Mouse (Mus musculus): ENCODE results near the gene Hoxb5. TPM values are rescaled to one million over a fixed set of nuclear protein-coding genes. Genes with fewer than 3 reads are reported as not detected.

The Hoxb5 gene
- polyA plus RNA-seq, 2 experiments from 2014 or later: not detected

DNA sequence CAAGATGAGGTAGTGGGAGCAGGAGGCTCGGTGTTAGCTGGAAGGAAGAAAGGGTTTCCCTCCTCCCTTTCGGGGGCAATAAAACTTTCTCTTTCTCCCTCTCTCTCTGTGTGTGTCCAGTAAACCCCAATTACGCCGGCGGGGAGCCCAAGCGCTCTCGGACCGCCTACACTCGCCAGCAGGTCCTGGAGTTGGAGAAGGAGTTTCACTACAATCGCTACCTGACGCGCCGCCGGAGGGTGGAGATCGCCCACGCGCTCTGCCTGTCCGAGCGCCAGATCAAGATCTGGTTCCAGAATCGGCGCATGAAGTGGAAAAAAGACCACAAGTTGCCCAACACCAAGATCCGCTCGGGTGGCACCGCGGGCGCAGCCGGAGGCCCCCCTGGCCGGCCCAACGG lies 16.8 kb downstream of the Hoxb5 start:
- no peak for ATAC-seq

DNA sequence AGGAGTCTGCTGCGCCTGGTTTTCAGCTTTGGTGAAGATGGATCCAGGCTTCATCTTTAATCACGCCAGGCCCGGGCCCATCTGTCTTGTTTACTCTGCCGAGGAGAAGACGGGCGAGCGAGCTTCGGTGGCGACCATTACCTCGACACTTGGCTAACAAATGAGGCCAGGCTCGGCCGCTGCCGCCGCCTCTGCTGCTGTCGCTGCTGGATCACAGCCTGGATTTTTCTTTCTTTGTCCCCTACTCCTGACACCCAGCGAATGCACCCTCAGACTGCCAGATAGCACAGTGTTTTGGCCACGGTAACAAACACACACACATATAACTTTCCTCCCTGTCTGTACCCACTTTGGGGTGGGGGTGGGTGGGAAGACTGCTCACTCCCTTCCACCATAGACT lies 17.6 kb downstream of the Hoxb5 start:
- ATAC-seq: no peak

DNA sequence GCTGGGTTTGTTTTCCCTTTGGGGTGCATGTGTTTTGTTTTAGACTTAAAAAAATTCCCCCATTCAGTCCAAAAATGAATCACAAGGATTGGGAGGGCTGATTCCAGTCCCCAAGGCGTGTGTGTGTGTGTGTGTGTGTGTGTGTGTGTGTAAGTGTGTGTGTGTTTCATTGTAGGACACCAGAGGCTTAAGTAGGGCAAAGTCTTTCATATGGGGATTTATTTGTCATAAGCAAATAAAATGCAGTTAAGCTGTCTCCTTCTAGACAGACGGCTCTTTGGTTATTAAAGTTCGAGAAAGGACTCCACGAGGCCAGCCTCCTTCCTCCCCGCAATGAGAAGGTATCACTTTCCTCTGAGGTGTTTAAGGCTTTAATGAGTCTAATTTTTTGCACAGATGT lies 18.7 kb downstream of the Hoxb5 start:
- ATAC-seq: no peak

DNA sequence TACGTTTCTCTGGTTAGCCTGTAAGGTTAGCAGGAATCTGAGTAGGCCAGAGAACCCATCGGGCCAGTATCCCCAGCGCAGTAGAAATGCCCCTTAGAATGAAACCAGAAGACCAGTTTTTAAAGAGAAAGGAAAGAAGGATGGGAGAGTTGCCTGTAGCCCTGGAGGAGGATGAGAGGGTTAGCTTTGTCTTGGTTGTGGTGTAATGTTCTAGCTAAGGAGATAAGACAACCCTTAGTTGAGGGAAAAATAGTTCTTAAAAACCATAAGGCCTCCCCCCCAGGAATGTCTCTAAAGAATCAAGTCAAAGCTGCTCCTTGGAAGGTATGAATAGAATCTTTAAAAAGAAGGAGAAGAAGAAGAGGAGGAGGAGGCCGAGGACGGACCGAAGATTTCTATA lies 19.6 kb downstream of the Hoxb5 start:
- no peak for ATAC-seq

DNA sequence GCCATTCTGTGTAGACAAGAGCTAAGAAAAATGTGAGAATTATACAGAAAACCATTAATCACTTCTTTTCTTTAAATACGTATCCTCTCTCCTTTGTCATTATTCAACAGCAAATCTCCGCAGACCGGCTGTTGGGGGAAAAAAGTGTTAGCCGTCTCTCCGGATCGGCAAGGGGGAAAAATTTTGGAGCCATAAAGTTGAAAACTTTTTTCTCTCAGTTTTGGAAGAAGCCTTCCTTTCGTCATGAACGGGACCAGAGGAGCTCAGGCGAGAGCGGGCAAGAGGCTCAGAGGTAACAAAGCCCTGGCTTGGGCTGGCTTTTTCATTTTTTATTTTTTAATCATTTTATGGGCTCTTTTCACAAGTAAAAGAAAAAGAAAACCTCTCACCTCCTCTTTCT lies 20.0 kb downstream of the Hoxb5 start, which contains the start of gene Hoxb3:
Gene Hoxb3, plus strand, starts transcription at position 173 of the 400 bp plus-strand sequence.
- no peak for ATAC-seq

DNA sequence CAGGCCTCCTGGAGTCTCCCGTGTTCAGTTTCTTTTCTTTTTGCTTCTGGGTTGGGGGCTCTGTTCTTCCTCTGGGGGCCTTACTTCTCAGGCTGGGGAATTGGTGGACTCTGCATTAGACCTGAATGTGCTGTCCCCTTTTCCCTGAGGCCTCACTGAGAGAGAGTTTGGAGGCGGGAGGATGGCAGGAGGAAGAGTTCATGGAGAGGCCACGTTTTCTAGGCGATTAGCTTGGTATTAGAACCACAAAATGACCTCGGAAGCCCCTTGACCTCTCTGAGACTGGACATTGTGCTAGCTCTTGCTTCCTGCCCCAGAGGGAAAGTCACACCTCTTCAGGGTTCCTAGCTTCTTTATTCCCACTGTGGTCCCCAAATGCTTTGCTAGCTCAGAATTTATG lies 21.0 kb downstream of the Hoxb5 start:
- no peak for ATAC-seq

DNA sequence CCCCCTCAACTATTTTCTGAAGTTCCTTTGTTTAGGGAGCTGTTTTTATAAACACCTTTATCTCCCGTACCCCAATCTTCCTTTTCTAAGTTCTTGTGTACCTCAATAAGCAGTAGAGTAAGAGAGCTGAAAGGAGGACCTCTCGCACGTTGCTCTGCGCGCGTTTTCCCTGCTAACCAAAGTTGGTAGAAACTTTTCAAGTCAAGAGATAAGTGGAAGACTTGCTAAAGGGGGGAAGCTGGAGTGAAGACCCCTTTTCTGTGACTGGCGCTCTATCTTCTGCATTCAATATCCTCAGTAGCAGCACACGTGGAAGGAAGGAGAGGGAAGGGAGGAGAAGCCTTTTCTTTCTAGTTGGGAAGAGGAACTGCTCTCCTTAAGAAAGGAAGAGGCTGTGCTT lies 21.8 kb downstream of the Hoxb5 start:
- no peak for ATAC-seq

DNA sequence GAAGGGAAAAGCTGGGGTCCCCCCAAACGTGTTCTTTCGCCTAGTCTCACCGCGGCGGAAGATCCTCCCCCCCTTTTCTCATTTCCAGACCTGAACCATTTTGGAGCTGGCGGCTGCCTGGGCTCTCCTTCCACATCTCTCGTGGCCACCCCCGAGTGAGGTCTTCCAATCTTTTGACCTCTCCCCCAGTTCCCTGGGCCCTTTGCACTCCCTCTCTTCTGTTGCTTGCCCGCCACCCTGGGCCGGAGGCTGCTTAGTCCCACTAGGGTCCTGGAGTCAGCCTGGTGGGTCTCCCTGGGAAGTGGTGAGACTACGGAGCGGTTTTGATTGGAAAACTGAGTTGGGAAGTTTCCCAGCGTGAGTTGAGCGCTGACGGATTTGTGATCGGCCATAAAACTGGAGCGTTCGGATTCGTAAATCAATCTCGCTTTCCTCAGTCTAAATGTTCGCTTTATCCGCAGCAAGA lies 22.6 kb downstream of the Hoxb5 start:
- no peak for ATAC-seq

DNA sequence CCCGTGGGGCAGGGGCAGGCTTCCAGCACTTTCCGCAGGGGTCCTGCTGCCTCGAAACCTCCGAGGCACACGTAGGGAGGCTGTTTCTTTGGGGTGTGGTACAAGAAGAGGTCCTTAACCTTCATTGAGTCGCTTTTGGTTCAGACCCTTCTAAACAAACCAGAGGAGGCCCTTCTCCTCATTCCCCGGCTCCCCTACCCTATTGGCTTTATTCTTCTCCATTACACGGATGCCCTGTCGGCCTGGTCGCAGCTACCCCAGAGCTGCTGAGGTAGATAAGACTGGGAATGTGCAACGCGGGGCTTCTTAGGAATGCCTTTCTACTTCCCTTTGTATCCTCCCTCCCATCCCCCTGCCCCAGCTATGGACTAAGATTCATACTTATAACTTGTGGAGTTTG lies 23.6 kb downstream of the Hoxb5 start:
- no peak for ATAC-seq

DNA sequence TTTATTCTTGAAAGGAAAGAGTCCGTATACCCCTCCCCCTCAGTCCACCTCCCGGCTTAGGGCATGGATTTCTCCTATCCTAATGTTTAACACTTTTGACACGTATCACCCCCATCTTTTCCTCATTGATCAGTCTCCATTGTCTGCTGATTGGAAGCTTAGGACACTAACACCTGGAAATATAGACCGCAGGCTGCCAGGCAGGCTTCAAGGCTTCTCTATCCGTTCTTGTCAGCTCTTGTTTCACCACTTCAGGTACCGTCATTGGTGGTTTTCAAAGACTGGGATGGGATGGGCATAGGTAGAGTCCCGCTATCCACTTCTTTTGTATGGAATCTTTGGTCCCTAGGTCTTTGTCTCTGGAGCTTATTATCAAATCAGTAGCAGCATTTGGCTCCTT lies 24.0 kb downstream of the Hoxb5 start:
- ATAC-seq: no peak

DNA sequence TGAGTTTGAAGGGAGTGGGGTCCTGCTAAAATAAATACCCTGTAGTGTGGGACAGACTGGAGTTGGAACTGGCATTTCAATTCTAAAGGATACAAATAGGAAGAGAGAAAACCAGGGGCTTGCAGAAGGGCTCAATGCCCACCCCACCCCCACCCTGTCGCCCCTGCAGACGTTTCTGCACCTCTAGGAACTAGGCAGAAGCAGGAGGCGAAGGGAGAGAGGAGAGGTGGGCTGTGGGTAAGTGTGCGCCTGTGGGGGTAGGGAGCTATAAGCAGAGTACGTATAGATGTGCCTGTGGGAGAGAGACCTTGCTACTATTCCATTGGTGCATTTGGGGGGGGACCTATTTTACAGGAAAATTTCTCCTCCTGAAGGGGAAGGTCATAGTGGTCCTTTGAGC lies 24.6 kb downstream of the Hoxb5 start:
- no peak for ATAC-seq

DNA sequence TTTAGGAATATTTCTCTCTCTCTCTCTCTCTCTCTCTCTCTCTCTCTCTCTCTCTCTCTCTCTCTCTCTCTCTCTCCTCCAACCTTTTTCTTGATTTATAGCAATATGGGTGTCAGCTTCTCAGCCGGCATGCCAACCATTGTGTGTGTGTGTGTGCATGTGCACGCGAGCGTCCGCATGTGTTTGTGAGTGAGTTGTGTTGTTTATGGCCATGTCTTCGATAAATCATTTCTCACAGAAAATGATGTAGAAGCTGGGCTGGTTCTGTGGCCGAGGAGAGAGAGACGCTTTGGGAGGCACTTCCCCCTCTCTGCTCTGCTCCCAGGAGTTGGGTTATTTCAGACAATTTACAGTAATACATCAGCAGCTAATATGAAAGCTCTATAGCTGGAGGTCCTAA lies 25.5 kb downstream of the Hoxb5 start:
- ATAC-seq: no peak

DNA sequence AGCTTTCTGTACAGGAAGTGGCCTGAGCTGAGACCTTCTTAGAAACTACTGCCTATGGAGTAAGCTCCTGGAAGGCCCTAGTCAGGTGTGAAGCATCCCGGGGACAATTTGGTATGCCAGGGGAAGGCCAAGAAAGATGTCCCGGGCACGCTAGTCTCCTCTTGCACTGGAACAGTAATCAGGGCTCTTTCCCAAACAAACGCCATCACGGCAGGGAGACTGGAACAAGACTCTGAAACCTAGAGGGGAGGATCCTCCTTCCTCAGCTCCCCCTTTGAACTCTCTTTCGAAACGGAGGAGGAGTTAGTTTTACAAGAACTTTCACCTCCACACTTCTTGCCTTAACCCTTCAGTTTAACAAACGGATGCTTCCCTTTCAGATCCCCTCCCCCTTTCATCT lies 29.0 kb downstream of the Hoxb5 start:
- no peak for ATAC-seq

DNA sequence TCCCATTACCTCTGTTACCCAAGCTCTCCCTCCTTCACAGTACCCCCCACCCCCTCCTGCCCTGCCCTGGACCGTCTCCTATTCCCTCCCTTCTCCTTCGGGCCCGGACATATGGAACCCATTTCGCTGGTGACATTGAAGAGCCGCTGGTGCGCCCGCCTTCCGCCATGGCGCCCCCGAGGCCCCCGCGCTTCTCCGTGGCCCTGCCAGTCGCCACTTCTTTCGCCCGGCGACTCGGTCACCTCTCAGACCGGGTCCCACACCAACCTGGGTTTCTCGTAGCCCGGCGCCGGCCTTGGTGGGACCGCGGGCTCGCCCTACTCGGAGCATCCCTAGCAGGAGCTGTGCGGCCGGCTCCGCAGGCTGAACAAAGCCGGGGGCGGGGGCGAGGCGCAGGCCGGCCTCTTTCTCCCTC lies 29.5 kb downstream of the Hoxb5 start:
- no peak for ATAC-seq

DNA sequence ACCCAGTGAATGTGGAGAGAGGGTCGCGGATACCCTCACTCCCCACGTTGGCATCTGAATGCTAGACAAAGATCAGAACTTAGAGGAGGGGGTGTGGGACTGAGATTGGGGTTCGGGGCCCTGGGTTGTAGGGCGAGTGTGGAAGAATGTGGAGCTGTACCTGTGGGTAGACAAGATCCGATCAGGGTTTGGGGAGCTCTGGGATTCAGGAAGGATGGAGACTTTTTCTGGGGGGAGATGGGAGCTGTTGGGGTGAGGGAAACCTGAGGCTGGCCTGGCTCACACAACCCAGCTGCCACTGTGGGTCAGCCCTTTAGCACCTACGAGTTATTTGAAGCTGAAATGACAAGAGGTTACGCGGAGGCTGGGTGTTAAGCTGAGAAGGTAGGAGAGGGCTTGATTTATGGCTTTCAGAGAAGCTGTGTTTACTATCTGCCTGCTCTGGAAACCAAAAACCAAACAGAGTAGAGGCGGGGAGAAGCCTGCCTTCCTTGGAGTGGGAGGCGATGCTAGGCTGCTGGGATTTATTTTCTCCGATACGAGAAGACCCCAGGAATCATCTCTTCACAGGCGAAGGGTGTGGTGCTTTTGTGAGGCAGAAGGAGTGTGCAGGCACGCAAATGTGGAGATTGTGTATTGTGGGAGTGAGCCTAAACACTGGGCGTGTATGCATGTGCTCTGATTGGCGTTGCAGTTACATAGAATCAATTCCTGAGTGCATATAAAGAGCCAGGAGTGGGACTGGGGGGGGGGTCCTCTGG lies 30.3 kb downstream of the Hoxb5 start:
- ATAC-seq: no peak

DNA sequence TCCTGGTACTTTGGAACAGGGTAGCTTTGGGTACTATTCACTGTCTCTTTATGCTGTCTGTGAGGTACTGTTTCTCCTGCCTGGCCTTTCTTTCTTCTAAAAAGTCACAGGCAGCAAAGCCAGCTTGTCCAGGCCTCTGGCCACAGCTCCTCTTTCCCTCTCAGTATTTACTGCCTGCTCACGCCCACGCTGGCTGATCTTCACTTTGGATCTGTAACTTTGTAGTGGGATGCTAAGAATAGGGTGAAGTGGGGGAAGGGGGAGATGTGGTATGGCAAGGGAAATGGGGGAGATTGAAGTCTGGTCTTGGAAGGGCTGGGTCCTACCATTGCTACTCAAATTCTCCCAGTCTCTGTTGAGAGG lies 30.8 kb downstream of the Hoxb5 start:
- no peak for ATAC-seq

DNA sequence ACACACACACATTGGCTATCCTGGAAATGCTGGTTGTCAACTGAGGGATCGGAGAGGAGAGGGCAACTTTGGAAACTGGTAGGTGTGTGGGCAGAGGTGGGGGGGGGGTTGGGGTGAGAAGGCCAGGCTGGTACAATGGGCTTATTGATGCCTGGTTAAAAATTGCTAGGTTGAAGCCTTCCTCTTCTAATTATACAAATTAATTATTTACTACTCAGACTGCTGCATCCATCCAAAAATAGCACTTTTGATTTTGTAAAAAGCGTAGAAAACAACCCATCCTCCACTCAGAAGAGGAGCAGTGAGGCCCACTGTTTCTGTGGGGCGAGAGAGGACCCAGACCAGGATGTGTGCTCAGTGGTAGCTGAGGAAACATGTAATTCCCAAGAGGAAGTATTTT lies 31.9 kb downstream of the Hoxb5 start:
- ATAC-seq: no peak

DNA sequence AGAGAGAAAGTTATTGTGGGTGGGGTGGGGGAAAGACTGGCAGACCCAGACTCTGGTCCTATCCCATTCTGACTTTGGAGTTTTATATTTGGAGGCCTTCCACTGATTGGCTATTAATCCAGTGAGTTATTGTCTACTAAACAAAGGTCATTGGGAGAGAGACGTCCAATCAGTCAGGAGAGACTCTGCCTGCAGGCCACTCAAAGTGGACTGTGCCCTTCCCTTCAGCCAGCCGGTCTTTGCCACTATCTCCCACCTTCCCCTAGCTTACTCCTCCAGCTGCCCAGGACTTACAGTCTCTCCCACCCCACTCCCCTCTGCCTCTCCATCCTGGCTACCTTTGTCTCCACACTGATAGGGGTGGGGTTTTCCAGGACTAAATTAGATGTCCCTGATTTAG lies 33.5 kb downstream of the Hoxb5 start:
- no peak for ATAC-seq

DNA sequence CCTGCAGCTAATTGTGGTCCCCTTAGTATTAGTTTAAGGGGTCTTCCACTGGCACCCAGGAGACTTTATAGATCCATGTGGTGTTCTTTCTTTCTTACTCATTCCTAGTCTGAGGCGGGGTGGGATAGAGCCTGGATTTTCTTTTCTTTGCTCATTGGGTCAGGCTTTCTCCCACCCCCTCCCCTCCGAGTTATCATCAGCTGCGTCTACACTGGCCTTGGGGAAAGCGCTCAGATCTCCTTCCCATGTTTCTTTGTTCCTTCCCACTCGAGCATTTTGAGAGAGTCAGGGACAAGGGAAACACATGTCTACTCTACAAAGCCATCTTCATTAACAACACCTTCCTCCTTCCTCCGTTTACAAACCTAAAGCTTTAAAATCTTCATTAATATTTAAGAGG lies 33.9 kb downstream of the Hoxb5 start:
- no peak for ATAC-seq

DNA sequence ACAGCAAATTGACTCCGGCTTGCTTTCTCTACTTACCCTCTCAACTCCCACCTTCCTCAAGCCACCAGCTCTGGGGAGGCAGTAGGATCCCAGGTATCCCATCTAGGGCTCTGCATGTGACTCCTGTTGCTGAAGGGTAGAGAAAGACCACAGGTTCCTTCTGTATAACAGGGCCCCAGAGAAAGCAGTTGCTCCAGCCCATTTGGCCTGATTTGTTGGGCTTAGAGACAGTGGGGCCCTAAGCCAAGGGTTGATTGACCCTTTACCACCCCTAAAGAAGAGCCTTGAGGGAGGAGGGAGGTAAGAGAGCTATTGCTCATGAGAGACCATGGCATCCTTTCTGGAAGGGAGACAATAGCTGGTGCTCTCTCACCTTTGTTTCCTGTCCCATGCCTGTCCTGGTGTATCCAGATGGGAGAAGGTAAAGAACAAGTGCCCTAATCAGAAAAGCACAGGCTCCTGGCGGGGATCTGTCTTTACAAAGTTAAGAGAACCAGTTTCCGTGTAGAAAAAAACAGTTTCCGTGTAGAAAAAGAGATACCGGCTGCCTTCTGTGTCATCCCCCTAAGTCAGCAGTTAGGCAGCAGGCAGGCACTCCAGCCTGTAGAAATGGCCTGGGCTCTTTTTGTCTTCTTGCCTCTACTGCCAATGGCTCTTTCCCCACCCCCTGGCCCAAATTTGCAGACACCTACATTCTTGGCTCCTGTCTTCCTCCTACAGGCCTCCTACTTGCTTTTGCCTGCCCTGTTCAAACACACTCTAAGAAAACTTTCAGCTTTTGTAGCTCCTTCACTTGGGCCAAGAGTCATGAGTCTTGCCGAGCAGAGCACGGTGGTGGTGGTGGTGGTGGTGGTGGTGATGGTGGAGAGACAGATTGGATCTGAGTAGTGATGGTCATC lies 36.1 kb downstream of the Hoxb5 start:
- ATAC-seq: no peak

DNA sequence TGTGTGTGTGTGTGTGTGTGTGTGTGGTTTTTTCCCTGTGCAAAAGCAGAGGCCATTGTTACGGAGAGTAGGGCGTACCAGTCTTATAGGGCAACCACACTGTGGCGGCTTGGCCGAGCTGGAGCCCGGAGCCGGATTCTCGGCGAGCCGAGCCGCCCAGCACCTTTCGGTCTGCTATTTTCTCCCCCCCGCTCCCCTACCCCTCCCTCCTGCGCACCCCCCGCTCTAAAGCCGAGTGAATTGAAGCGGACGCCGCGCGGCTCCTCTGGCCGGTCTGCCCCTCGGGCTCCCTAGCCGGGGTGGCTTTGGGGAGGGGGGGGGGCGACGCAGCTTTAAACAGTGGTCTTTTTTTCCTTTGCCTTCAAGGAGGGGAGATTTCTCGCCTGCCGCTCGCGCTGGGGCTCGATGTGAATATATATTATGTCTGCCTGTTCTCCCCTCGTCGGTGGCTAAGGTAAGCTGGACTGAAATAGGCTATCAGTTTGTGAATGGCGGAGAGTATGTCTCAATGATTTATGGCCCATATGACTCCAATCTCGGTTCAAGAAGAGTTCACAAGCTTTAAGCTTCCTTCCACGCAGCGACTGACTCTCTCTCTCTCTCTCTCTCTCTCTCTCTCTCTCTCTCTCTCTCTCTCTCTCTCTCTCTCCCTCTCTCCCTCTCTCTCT lies 37.7 kb downstream of the Hoxb5 start:
- no peak for ATAC-seq

DNA sequence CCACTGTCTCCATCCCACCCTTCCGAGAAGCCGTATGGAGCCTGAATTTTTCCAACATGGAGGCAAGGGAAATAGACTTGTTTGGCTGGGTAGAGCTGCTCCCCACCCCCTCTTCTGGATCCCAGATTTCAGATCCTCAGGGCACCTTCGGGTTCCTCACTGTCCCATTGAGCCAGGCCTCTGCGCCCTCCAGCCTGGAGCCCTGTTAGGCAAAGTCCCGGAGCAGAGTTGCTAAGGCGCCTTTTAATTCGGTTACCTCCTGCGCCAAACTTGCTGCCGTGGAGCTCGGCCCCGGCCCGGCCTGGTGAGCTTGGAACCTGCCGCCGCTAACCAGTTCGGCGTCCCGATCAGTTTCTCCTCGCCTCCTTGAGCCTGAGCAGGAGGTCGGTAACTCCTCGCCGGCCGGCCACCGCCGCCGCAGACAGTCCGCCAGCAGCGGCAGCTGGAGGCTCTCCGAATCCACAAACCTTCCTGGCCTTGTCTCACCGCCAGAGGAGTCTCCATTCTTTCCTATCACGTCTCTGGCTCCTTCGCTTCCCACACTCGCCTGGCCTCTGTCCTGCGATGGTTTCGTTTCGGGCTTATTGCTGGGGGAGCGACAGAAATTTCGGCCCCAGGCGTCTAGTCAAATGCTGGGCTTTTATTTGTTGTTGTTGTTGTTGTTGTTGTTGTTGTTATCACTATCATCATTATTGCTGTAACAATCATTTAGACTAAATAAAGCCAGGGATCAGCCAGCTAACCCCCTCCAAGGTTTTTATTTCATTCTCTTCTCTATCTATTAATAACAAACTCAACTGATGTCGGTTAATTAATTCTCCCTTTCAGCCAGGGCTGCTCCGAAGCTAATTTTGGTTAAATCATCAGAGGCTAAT lies 38.8 kb downstream of the Hoxb5 start:
- ATAC-seq: no peak

DNA sequence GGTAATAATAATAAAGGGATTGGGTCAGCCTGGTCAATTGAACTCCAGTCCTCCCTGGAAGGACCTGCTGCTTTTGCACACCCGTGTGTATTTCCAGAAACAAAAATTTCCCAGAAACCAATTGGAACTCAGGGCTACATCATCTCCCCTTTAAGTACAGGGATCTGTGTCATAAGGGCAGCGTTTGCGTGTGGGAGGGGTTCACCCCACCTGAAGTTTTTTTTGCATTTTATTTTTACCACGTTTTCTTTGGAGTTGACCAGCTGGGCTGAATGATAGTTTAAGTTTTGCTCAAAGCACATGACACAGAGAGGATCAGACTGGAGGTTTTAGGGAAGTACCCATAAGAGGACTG lies 39.4 kb downstream of the Hoxb5 start:
- ATAC-seq: no peak
